Mouse (Mus musculus): ENCODE data around the gene Asphd2. TPM values are rescaled to one million over a fixed set of nuclear protein-coding genes. Genes with fewer than 3 reads are reported as not detected.

Asphd2 gene
- polyA plus RNA-seq (2012; fragmentation: generic; extraction: Trizol): 1 to 10 TPM; 1.2 to 1.6 TPM

GRCm38 (mm10) chr5:112394779-112395443 lies at the start of gene Asphd2:
Asphd2 (minus strand) TSS chr5:112394866.

GRCm38 (mm10) chr5:112355910-112356309 lies 38.8 kb downstream of the Asphd2 start, which contains the start of gene Gm6583:
Gm6583 (minus strand) TSS chr5:112356033.

GRCm38 (mm10) chr5:112342463-112343204 lies 52.0 kb downstream of the Asphd2 start, which contains the start of the genes Srrd and Hps4:
Srrd (minus strand) TSS chr5:112343040.
Hps4 (plus strand) TSS chr5:112343083.

Other genes with a start within 250 kb of the Asphd2 start
- gene Cryba4, start 142.3 kb downstream of the Asphd2 start, polyA plus RNA-seq (2012; fragmentation: generic; extraction: Trizol): 1 to 10 TPM in 1 of 2 experiments, under 1 TPM in 1; 0.28 to 4.8 TPM
- under 1 TPM; 0.27 to 0.52 TPM for gene Crybb1, start 139.1 kb downstream of the Asphd2 start, polyA plus RNA-seq (2012; fragmentation: generic; extraction: Trizol)
- 10 to 100 TPM; 36.6 to 42.5 TPM for gene Tpst2, start 118.2 kb downstream of the Asphd2 start, polyA plus RNA-seq (2012; fragmentation: generic; extraction: Trizol)
- 10 to 100 TPM; 21.7 to 39.0 TPM for gene Tfip11, start 68.5 kb downstream of the Asphd2 start, polyA plus RNA-seq (2012; fragmentation: generic; extraction: Trizol)
- 10 to 100 TPM; 24.0 to 26.2 TPM for gene Srrd, start 51.8 kb downstream of the Asphd2 start, polyA plus RNA-seq (2012; fragmentation: generic; extraction: Trizol)
- gene Hps4, start 51.8 kb downstream of the Asphd2 start, polyA plus RNA-seq (2012; fragmentation: generic; extraction: Trizol): 10 to 100 TPM; 13.3 to 31.5 TPM
- gene Gm6583, start 38.8 kb downstream of the Asphd2 start, polyA plus RNA-seq (2012; fragmentation: generic; extraction: Trizol): under 1 TPM in 1 of 2 experiments, not detected in 1; 0.08 TPM
- gene Gm6588, start 54.6 kb upstream of the Asphd2 start, polyA plus RNA-seq (2012; fragmentation: generic; extraction: Trizol): not detected
- not detected for gene Sez6l, start 182.3 kb upstream of the Asphd2 start, polyA plus RNA-seq (2012; fragmentation: generic; extraction: Trizol)

Measured in C3H10T1/2 (cell line).